In genomic region chr2:129873489-129873888, GRCm38 (mm10) we compare ENCODE assay signal across 7 mouse cellular contexts.
DNase-seq lines count a peak whose midpoint lies in the region; ATAC-seq lines count a peak whose summit lies in the region.

No protein-coding gene starts in this region.

- peaks cover 5% of the 10 kb centered on the region; the same call in 1 of the 2 replicates for H3K4me1 ChIP-seq in midbrain, embryonic 12.5 days

- no peaks in the 10 kb centered on the region for H3K9me3 ChIP-seq in midbrain, embryonic 12.5 days

- H3K4me3 ChIP-seq in midbrain, embryonic 12.5 days: no peak overlapping the region

- no peaks in the 10 kb centered on the region for H3K36me3 ChIP-seq in midbrain, embryonic 12.5 days

- no peak overlapping the region for H3K27ac ChIP-seq in midbrain, embryonic 12.5 days (replicated peaks)

- H3K9ac ChIP-seq in midbrain, embryonic 12.5 days (replicated peaks): no peak overlapping the region

- no peaks in the 10 kb centered on the region for H3K27me3 ChIP-seq in midbrain, embryonic 12.5 days

- ATAC-seq in midbrain, embryonic 12.5 days (ENCODE audit: low FRiP score, low read depth): peak; percentile 58; the same call in 1 of the 2 replicates

- H3K4me2 ChIP-seq in midbrain, embryonic 12.5 days (replicated peaks): no peak overlapping the region

- WGBS in midbrain, embryonic 12.5 days: 11% methylated on average over 5 of the region's 5 CpGs

- peak; percentile 84 for DNase-seq in ZHBTc4 (ENCODE audit: low read depth, low spot score)
- DNase-seq in cerebellum, adult 9-10 months: peak; percentile 96
- DNase-seq in frontal cortex, postnatal 14 days (ENCODE audit: low spot score in 2 of 2): peak; percentile 65 to 89
- DNase-seq in hindlimb bud, embryonic 11.5 days (ENCODE audit: extremely low spot score, low read depth, low spot score): peak; percentile 14
- peak; percentile 68 to 81 for DNase-seq in left cerebral cortex, adult 8-10 months (ENCODE audit: low spot score in 2 of 2)
- DNase-seq in skeletal muscle tissue, adult 2 months (ENCODE audit: low read depth, low spot score): peak; percentile 40

Comparison
In these comparisons a context has a peak if more than half of its experiments do, and no peak if none do; other contexts are left out.
1. DNase-seq: peak in every context shown above with its lines; median percentile 96 in cerebellum, adult 9-10 months; 84 in ZHBTc4; 77 in frontal cortex, postnatal 14 days; 74 in left cerebral cortex, adult 8-10 months; 40 in skeletal muscle tissue, adult 2 months; 14 in hindlimb bud, embryonic 11.5 days.